Mouse (Mus musculus) neutrophil, adult 65 days (primary cell): ENCODE results near the gene Ablim1. TPM values are rescaled to one million over a fixed set of nuclear protein-coding genes. Genes with fewer than 3 reads are reported as not detected.

Experiments used
- total RNA-seq: library from RNA; stranded (reverse); gene quantifications from 2 replicates; pipeline ENCODE4 v1.2.4, GENCODE M21; 2023

The Ablim1 gene
- total RNA-seq: 1.7 and 3.4 TPM in 2 replicates

GRCm38 (mm10) chr19:57314346-57315012 lies at the start of gene Ablim1:
TSS of gene Ablim1 (minus strand) at chr19:57314919.

GRCm38 (mm10) chr19:57360341-57361130 lies 45.8 kb upstream of the Ablim1 start, which contains the start of gene Fam160b1:
TSS of gene Fam160b1 (plus strand) at chr19:57360680.

GRCm38 (mm10) chr19:57007781-57008710 lies 306.7 kb downstream of the Ablim1 start, which contains the start of gene Afap1l2:
TSS of gene Afap1l2 (minus strand) at chr19:57008228.

Other genes starting within 250 kb of the Ablim1 start
- gene Fam160b1, start 45.8 kb upstream of the Ablim1 start, total RNA-seq: 43.7 and 44.8 TPM in 2 replicates
- gene Trub1, start 138.0 kb upstream of the Ablim1 start, total RNA-seq: 1.3 and 2.2 TPM in 2 replicates